Mouse (Mus musculus) heart, adult 2 months (tissue): ENCODE data around the gene Mmp24.

ENCODE experiments used
- CTCF ChIP-seq: fragments of 200-600 bp; IDR thresholded peaks from 2 replicates; pipeline ENCODE4 v1.8.1; 2022; ENCODE audit warnings: antibody characterized with exemption, mild to moderate bottlenecking, moderate library complexity
- POLR2A ChIP-seq: fragments of 200-500 bp; IDR thresholded peaks from 2 replicates; pipeline ENCODE4 v1.6.1; 2011; ENCODE audit warnings: mild to moderate bottlenecking, low read depth, low read length, control low read depth; ENCODE audit not compliant: insufficient read depth

DNA sequence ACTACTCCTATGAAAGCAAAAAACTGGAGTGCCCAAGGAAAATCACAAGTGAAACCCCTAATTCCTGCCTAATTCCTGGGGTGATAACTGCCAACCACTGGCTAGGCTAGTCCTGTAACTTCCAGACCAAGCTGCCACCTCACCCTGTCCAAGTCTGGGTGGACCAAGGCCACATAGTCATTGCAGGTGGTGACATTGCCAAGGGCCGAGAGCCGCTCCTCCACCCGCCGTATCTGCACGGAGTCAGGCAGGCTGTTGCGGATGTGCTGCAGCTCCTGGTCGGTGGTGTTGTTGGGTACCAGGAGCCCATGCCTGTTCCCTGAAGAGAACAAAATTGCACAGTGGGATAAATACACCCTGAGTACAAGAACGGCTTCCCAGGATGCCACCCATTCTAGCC is 48.6 kb downstream of the Mmp24 start:
- TF ChIP-seq CTCF, result no peak
- TF ChIP-seq POLR2A, result no peak
